Mouse (Mus musculus): Measurements from ENCODE around the gene Mgp.

Mgp gene

GRCm38 (mm10) chr6:136875670-136876069 lies at the start of gene Mgp:
Gene Mgp, minus strand, starts transcription at chr6:136875823.
- peak; percentile 60 for DNase-seq

GRCm38 (mm10) chr6:136925049-136925448 lies 49.4 kb upstream of the Mgp start:
- DNase-seq, result no peak

- DNase-seq, result no peak
These were observed 47.9 kb upstream of the Mgp start, which contains the start of gene Pde6h for GRCm38 (mm10) chr6:136923532-136923931. Gene Pde6h, plus strand, starts transcription at chr6:136923832.

GRCm38 (mm10) chr6:136922871-136923270 lies 47.2 kb upstream of the Mgp start:
- no peak for DNase-seq

- DNase-seq, result no peak
These were observed 46.5 kb upstream of the Mgp start, which contains the start of gene Erp27 for GRCm38 (mm10) chr6:136922080-136922479. Gene Erp27, minus strand, starts transcription at chr6:136922180.

- DNase-seq, result no peak
These were observed 46.0 kb upstream of the Mgp start for GRCm38 (mm10) chr6:136921601-136922000.

- DNase-seq, result peak; percentile 88
These were observed 45.0 kb upstream of the Mgp start for GRCm38 (mm10) chr6:136920320-136921257.

- DNase-seq, result no peak
These were observed 42.3 kb upstream of the Mgp start for GRCm38 (mm10) chr6:136917885-136918284.

GRCm38 (mm10) chr6:136915721-136916395 lies 40.2 kb upstream of the Mgp start:
- DNase-seq, result no peak

GRCm38 (mm10) chr6:136914234-136914633 lies 38.6 kb upstream of the Mgp start:
- DNase-seq, result no peak

- peak; percentile 53 for DNase-seq
These were observed 37.9 kb upstream of the Mgp start for GRCm38 (mm10) chr6:136913384-136914126.

GRCm38 (mm10) chr6:136912751-136913265 lies 37.2 kb upstream of the Mgp start:
- DNase-seq, result no peak

GRCm38 (mm10) chr6:136910247-136910890 lies 34.7 kb upstream of the Mgp start:
- peak; percentile 63 for DNase-seq

- peak; percentile 40 for DNase-seq
These were observed 31.3 kb upstream of the Mgp start for GRCm38 (mm10) chr6:136906937-136907293.

- DNase-seq, result no peak
These were observed 30.8 kb upstream of the Mgp start for GRCm38 (mm10) chr6:136906283-136906936.

GRCm38 (mm10) chr6:136903885-136904470 lies 28.4 kb upstream of the Mgp start:
- DNase-seq, result no peak

GRCm38 (mm10) chr6:136902527-136902926 lies 26.9 kb upstream of the Mgp start:
- DNase-seq, result no peak

GRCm38 (mm10) chr6:136901010-136901409 lies 25.4 kb upstream of the Mgp start:
- no peak for DNase-seq

- DNase-seq, result no peak
These were observed 24.9 kb upstream of the Mgp start for GRCm38 (mm10) chr6:136900369-136901009.

GRCm38 (mm10) chr6:136898954-136899353 lies 23.3 kb upstream of the Mgp start:
- DNase-seq, result no peak

GRCm38 (mm10) chr6:136898222-136898621 lies 22.6 kb upstream of the Mgp start:
- peak; percentile 75 for DNase-seq
